Mouse (Mus musculus) cerebellum, adult 2 months (tissue): ENCODE results near the gene Tdgf1.

Experiments used
- CTCF ChIP-seq: fragments of 200-500 bp; IDR thresholded peaks from 2 replicates; pipeline ENCODE4 v1.5.1; 2011; ENCODE audit warnings: low read depth, mild to moderate bottlenecking, control low read depth, low read length, moderate library complexity, borderline replicate concordance; ENCODE audit not compliant: insufficient read depth
- POLR2A ChIP-seq: fragments of 200-500 bp; IDR thresholded peaks from 2 replicates; pipeline ENCODE4 v1.6.1; 2011; ENCODE audit warnings: low read length, control low read depth, borderline replicate concordance; ENCODE audit not compliant: insufficient read depth

DNA sequence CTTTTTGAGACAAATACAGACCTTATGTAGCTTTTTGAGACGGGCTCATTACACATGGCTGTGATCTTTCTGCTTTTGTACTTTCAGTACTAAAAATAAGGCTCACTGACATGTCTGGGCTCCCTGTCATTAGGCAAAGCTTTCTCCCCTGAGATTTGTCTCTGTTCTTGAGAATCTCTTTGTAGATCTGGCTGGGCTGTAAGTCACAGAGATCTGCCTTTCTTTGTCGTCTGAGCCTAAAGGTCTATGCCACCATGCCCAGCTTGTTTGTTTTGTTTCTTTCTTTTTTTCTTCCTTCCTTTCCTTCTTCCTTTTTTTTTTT lies 19.9 kb upstream of the Tdgf1 start:
- TF ChIP-seq POLR2A (no peak), CTCF (no peak)
